Mouse (Mus musculus): ENCODE measurements at regions not wholly inside any gene's neighbourhood (a gene's known extent, or its start where the extent isn't known, plus 50 kb on each side); places are given as distances from the start of the nearest gene placed in this dataset.

- Histone ChIP-seq H3K4me3 (ENCODE audit: insufficient read depth in 1 of 2, low read depth in 1 of 2, low read length in 2 of 2, poor library complexity in 1 of 2, severe bottlenecking in 1 of 2) (no peak overlapping the region), H3K9ac (ENCODE audit: insufficient read depth, low read depth, low read length, poor library complexity, severe bottlenecking) (no peak overlapping the region), H3K27ac (ENCODE audit: insufficient read depth, low read depth, low read length, poor library complexity, severe bottlenecking) (no peak overlapping the region), H3K4me1 (ENCODE audit: control insufficient read depth in 2 of 2, insufficient read depth in 2 of 2, low read length in 2 of 2, poor library complexity in 1 of 2) (no peaks in the 10 kb centered on the region), H3K9me3 (ENCODE audit: control insufficient read depth, insufficient read depth, low read depth, low read length) (no peaks in the 10 kb centered on the region), H3K36me3 (ENCODE audit: control insufficient read depth, insufficient read depth, low read length, poor library complexity, severe bottlenecking) (no peaks in the 10 kb centered on the region)
- in situ Hi-C loops (cut with MboI; ENCODE audit: low sequenced_read_pairs in 2 of 2, unreplicated experiment in 2 of 2) = no loop called here
- TF ChIP-seq MAFK (IDR thresholded peaks at IDR 0.05; ENCODE audit: insufficient read depth, low read depth, low read length) (no peak), CHD2 (IDR thresholded peaks at IDR 0.05; ENCODE audit: low read depth, low read length) (no peak), ZNF384 (IDR thresholded peaks at IDR 0.05; ENCODE audit: low read depth, low read length) (no peak), HCFC1 (IDR thresholded peaks at IDR 0.05; ENCODE audit: borderline replicate concordance, insufficient read depth, low read length) (no peak), ZC3H11A (IDR thresholded peaks at IDR 0.05; ENCODE audit: borderline replicate concordance, low read depth, low read length) (no peak)
- no peak for DNase-seq (ENCODE audit: low read depth, low spot score)
Measured at GRCm38 (mm10) chr4:58605941-58606340, 52.2 kb upstream of the Lpar1 start.

All from ES-E14 (cell line).